Mouse (Mus musculus) MEL (cell line): Measurements from ENCODE around the gene Pitpnb.

ENCODE experiments used
- CHD2 ChIP-seq: IDR thresholded peaks from 2 replicates; pipeline ENCODE4 v1.6.1; 2011; ENCODE audit warnings: low read length, improper control_type of control experiment
- CTCF ChIP-seq, 3 experiments: IDR thresholded peaks in 2 of 3; conservative IDR thresholded peaks in 1 of 3; 2 replicates each; pipeline ENCODE4 v1.5.1; 2011 to 2012; ENCODE audit warnings: low read length in 3 of 3, low read depth in 2 of 3, mild to moderate bottlenecking in 2 of 3, improper control_type of control experiment in 1 of 3, inconsistent platforms in 1 of 3, mixed read lengths in 1 of 3, moderate library complexity in 1 of 3; ENCODE audit not compliant: control insufficient read depth in 1 of 3, insufficient read depth in 1 of 3, poor library complexity in 1 of 3, severe bottlenecking in 1 of 3
- ELF1 ChIP-seq: IDR thresholded peaks from 2 replicates; pipeline ENCODE4 v1.6.1; 2014; ENCODE audit warnings: low read depth, mild to moderate bottlenecking, inconsistent platforms, low read length, improper control_type of control experiment, moderate library complexity
- EP300 ChIP-seq, 2 experiments: IDR thresholded peaks; 2 replicates each; pipeline ENCODE4 v1.6.1; 2011; ENCODE audit warnings: improper control_type of control experiment in 2 of 2, low read length in 2 of 2, low read depth in 1 of 2, mild to moderate bottlenecking in 1 of 2
- GATA1 ChIP-seq: IDR thresholded peaks from 2 replicates; pipeline ENCODE4 v1.6.1; 2011; ENCODE audit warnings: low read depth, low read length, improper control_type of control experiment
- JUND ChIP-seq: IDR thresholded peaks from 2 replicates; pipeline ENCODE4 v1.6.1; 2011; ENCODE audit warnings: low read depth, mild to moderate bottlenecking, improper control_type of control experiment, low read length
- MAFK ChIP-seq: IDR thresholded peaks from 2 replicates; pipeline ENCODE4 v1.6.1; 2011; ENCODE audit warnings: low read depth, mild to moderate bottlenecking, low read length, improper control_type of control experiment, borderline replicate concordance
- MXI1 ChIP-seq: IDR thresholded peaks from 2 replicates; pipeline ENCODE4 v1.6.1; 2011; ENCODE audit warnings: mild to moderate bottlenecking, low read depth, low read length, improper control_type of control experiment
- POLR2A ChIP-seq, 2 experiments: IDR thresholded peaks; 2 replicates each; pipeline ENCODE4 v1.6.1; 2011 to 2012; ENCODE audit warnings: low read length in 2 of 2, mild to moderate bottlenecking in 2 of 2, control low read depth in 1 of 2, improper control_type of control experiment in 1 of 2, low read depth in 1 of 2, moderate library complexity in 1 of 2; ENCODE audit not compliant: control insufficient read depth in 1 of 2, insufficient read depth in 1 of 2, poor library complexity in 1 of 2
- POLR2AphosphoS2 ChIP-seq: IDR thresholded peaks from 2 replicates; pipeline ENCODE4 v1.6.1; 2011; ENCODE audit warnings: low read length, improper control_type of control experiment
- SIN3A ChIP-seq: IDR thresholded peaks from 2 replicates; pipeline ENCODE4 v1.6.1; 2012; ENCODE audit warnings: low read length, improper control_type of control experiment, inconsistent platforms
- TAL1 ChIP-seq: IDR thresholded peaks from 2 replicates; pipeline ENCODE4 v1.6.1; 2012; ENCODE audit warnings: mild to moderate bottlenecking, inconsistent platforms, low read length, moderate library complexity, mixed read lengths
- TBP ChIP-seq: IDR thresholded peaks from 2 replicates; pipeline ENCODE4 v1.8.0; 2011; ENCODE audit warnings: low read depth, low read length, improper control_type of control experiment
- USF1 ChIP-seq: IDR thresholded peaks from 2 replicates; pipeline ENCODE4 v1.6.1; 2014; ENCODE audit warnings: low read depth, mild to moderate bottlenecking, inconsistent platforms, low read length, improper control_type of control experiment, moderate library complexity

- TF ChIP-seq CTCF (IDR thresholded peaks at IDR 0.05 in 2 of 3, conservative IDR thresholded peaks at IDR 0.05 in 1 of 3; ENCODE audit: control insufficient read depth in 1 of 3, insufficient read depth in 1 of 3, low read depth in 2 of 3, low read length in 3 of 3, poor library complexity in 1 of 3, severe bottlenecking in 1 of 3): no peak
- no peak for TF ChIP-seq MAFK
- no peak for TF ChIP-seq GATA1
- no peak for TF ChIP-seq MXI1
- TF ChIP-seq USF1: peak; percentile 36; the same call in 1 of the 2 replicates
- TF ChIP-seq POLR2A (IDR thresholded peaks at IDR 0.05; ENCODE audit: control insufficient read depth in 1 of 2, insufficient read depth in 1 of 2, low read depth in 1 of 2, low read length in 2 of 2, poor library complexity in 1 of 2): no peak
- no peak for TF ChIP-seq SIN3A
- no peak for TF ChIP-seq ELF1
- no peak for TF ChIP-seq JUND
- TF ChIP-seq CHD2: no peak
- no peak for TF ChIP-seq TAL1
- no peak for TF ChIP-seq POLR2AphosphoS2
- TF ChIP-seq TBP: no peak
- TF ChIP-seq EP300 (IDR thresholded peaks at IDR 0.05; ENCODE audit: low read depth in 1 of 2, low read length in 2 of 2): no peak
Observed at GRCm38 (mm10) chr5:111356811-111357617, 26.5 kb downstream of the Pitpnb start.
